Mouse (Mus musculus) thymus, postnatal 0 days (tissue): ENCODE data around the gene Ect2. TPM values are rescaled to one million over a fixed set of nuclear protein-coding genes. Genes with fewer than 3 reads are reported as not detected.

Experiments used
- DNase-seq: peaks from one replicate; pipeline ENCODE4 v3.0.0-alpha.2; 2015; ENCODE audit warnings: low spot score
- polyA plus RNA-seq: library from polyadenylated mRNA; unstranded; fragments of >200 nt; fragmentation: Nextera tagmentation; extraction: Ambion mirVana; gene quantifications from 2 replicates; pipeline ENCODE4 v1.2.1, GENCODE M21; 2015

Gene Ect2
- 45.2 and 49.4 TPM in 2 replicates for polyA plus RNA-seq

DNA sequence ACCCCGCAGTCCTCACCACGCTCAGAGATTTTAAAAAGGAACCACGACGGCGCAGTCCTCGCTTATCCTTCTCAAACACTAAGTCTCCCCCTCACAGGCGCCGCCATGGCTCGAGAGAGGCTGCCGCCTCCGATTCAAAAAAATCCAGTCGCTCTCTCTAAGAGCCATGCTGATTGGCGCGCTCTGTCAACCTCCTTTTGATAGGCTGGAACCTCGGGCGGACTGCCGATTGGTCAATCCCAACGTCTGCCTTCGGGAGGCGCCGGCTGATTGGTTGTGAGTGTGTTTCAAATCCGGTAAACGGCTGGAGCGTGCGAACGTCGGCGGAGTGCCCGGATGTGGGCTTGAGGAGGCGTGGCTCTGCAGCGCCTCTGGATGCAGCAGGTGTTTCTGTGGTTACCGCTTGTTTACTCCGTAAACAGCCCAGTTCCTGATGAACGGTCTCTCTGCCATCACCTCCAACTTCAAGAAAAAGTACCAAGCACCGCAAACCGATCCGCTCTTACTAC lies at the start of gene Ect2:
TSS of gene Ect2 (minus strand) at position 178 of the 509 bp plus-strand sequence.
- DNase-seq = peak; percentile 99

DNA sequence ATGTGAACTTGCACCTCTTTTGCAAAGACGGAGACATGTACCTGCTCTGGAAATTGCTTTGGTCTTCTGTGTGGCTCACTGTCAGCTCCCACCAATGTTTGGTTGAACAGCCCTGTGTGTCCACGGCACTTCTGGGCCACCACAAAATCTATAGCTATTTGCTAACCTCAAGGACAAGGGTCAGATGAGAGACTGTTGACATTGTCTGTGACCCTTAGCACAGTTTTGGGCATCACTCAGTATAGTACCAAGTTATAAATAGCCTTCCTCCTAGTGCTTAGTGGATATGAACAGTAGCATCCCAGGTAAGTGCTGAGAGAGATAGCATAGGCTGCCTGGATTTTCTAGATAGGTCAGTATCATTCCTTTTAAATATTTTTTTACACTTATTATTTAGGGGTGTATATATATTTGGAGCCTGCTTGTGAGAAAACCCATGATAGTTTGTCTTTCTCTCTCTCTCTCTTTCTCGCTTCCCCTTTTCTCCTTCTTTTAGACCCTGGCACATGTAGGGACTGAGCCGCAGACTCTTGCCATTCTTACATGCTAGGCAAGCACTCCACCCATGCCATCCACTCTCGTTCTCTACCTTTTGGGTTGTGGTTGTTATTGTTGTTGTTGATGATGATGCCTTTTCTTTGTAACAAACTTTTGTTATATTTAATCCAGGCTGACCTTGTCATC lies 48.2 kb upstream of the Ect2 start:
- DNase-seq = no peak

DNA sequence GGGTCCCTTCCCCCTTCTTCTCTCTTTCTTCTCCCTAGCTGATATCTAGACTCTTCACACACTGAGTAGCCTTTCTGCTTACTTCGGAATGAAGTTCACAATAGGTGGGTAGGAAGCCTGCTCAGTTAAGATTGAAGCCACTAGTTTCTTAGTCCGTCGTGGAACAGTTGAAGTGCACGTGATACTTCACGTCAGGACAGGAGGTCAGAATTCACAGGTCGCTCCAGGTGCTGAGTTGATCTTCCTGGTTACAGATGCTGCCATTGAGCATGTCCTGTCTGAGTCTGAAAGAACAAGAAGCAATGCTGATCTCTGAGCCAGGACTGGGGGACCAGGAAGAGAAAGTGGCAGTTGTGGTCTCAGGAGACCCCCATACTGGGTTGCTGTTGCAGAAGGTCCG lies 45.4 kb upstream of the Ect2 start:
- DNase-seq = no peak

DNA sequence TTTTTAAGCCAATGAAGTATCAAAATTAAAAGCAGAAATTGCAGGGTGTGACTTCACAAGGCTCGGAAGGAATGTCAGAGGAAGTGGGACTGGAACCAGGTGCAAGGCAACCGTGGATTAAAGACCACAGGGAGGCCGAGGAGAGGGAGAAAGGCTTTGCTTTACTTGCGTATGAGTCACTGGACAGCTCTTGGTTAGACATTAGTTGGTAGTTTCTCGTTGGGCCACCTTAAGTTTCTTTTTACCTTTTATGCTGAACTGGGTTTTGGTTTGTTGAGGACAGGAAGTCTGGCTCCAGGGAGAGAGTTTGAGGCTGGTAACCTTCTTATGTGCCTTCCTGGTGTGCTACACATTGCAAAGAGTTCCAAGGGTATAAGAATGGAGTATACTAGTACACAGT lies 44.1 kb upstream of the Ect2 start:
- no peak for DNase-seq

DNA sequence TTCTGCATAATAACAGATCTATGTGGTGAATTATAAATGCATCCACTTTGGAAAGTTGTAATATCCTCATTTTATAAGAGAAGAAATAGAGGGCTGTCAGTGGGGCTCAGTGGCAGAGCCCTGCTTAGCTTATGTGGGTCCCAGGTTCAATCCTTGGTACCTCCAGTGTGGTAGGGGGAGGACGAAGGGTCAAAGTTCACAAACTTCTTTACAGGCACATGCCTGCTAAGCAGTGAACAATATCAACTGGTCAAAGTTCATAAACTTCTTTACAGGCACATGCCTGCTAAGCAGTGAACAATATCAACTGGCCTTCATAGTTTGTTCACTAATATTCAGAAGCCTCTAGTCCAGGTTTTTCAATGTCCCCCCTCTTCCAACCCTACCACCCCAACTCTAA lies 42.9 kb upstream of the Ect2 start:
- DNase-seq = no peak

DNA sequence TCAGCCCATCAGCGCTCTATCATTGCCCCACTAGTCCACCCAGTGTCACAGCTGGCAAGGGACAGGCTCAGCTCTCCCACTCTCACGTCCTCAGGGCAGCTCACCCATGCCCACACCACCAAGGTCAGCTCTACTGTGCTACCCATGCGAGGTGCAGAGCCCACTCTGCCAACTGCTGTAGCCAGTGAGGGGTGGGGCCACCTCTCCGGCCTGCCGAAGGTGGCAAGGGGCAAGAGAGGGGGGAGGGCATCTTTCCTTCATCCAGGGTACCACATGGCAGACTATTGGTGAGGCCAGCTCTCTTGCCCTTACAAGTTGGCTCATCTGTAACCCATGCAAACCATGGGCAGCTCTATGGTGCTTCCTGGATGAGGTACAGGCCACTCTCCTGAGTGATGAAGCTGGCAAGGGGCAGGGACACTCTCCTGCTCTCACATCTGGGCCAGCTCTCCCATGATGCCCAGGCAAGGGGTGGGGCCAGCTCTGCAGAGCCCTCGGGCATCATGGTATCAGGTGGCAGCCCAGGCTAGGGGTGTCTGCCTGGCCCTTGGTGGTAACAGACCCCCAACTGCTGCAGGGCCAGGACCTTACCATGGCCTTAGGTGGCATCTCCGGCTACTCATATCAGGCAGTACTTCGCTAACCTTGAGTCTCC lies 42.0 kb upstream of the Ect2 start:
- DNase-seq = no peak

DNA sequence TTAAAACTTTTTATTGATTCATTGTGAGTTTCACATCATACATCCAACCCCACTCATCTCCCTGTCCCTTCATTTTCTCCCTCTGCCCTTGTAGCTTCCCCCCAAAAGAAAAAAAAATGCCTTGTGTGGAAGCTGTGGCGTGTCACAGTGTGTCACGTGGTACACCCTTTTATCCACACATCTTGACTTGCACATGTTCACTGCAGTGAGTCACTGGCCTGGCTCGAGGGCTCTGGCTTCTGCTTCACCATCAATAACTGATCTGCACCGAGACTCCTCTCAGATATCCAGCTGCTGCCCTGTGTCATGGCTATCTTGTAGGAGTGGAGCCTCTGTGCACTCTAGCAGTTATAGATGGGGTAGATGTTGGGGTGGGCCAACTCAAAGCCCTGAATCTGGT lies 41.5 kb upstream of the Ect2 start:
- no peak for DNase-seq

DNA sequence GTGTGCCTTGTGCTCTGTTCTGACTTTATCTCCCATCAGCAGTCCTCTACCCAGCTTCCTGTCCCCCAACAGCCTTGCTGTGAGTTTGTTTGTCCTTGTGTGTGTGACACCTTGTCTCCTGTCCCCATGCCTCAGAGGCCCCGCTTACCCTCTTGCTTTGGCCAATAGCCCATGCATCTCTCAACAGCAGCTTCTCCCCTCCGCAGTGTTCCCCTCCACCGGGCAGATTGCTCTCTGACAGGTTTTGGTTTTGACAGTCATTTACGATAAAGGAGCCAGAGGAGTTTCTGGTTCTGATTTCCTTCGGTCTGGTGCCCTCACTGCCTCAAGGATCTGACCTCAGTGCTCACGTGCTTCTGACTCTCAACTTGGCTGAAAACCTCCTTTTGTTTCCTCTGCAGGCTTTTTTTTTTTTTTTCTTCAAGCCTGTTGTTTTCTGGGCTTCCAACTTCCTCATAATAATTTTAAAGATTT lies 40.2 kb upstream of the Ect2 start:
- peak; percentile 12 for DNase-seq

DNA sequence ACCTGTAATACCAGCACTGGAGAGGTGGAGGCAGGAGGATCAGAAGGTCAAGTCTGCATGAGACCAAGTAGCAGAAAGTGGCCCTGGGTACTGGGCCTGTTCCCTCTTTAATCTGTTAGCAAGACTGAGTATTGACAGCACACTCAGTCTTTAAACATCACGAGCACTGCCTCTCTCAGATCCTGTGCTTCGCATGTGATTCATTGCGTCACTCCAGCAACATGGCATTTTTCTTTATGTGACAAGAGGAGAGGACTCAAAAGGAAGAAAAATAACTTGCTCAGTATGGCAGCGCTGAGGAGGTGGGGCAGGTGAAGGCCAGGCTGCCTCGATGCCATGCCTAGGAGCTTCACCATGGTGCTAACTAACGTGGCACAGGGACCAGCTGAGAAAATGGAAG lies 38.2 kb upstream of the Ect2 start:
- no peak for DNase-seq

DNA sequence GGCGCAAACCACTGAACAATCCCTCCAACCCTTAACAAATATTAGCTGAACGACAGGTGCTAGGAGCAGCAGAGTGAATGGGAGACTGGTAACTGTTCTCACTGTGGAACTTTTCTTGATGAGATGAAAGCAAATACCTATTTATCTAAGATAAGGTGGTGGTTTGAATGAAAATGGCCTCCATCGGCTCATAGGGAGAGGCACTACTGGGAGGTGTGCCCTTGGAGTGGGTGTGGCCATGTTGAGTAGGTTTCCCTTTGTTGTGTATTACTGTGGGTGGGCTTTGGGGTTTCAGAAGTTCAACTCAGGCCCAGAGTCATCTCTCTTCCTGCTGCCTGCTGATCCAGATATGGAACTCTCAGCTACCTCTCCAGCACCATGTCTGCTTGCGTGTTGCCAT lies 37.2 kb upstream of the Ect2 start:
- no peak for DNase-seq

DNA sequence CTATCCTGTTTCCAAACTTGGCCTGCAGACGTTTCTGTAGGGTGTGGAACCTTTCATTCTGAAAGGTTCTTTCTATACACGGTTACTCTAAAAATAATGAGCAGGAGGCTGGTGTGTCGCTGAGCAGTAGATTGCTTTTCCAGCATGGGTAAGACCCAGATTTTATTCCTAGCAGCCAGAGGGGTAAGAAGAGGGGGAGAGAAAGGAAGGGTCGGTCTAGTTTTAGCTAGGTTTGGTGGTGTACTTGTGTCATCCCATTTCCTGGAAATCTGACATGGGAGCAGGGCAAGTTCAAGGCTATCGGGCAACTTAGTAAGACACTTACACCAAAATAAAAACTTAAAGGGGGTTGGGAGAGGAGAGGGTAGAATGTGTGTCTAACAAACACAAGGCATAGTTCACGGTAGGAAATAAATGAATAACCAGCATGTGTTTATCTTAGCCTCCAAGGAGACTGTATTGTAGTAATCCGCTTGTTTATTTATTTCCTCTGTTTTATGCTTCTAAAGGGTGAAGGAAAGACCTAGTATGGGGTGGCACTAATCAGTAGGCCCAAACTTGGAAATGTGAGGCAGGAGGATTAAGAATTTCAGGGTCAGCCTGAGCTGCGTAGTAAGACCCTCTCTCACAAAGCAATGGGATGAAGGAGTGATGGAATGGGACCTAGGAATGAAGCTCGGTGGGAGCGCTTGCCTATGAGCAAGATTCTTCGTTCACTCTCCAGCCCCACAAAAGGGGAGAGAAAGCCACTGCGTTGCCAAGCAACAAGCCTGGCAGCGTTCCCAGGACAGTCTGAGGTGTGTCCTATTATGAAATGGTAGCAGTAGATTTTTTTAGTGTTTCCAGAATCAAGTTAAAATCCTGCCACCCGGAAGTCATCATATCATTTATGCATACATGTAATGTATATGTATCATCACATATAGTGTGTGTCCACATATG lies 35.9 kb upstream of the Ect2 start:
- no peak for DNase-seq

DNA sequence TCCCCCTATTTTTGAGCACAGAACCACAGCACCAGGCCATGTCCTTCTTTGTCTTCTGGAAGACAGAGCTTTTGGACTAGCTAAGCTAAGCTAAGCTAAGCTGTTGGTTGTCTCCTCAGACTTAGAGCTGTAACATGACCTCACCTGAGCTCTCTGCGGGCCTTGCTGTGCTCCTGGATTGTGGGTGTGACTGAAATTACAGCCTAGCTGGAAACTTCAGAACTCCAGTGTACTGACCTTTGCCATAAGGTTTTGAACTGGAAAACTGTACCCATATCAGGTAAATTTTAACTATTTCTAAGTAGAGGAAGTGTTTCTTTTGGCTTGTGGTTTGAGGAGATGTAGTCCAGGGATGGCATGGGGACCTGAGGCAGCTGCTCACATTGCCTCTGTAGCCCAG lies 34.7 kb upstream of the Ect2 start:
- DNase-seq = no peak

DNA sequence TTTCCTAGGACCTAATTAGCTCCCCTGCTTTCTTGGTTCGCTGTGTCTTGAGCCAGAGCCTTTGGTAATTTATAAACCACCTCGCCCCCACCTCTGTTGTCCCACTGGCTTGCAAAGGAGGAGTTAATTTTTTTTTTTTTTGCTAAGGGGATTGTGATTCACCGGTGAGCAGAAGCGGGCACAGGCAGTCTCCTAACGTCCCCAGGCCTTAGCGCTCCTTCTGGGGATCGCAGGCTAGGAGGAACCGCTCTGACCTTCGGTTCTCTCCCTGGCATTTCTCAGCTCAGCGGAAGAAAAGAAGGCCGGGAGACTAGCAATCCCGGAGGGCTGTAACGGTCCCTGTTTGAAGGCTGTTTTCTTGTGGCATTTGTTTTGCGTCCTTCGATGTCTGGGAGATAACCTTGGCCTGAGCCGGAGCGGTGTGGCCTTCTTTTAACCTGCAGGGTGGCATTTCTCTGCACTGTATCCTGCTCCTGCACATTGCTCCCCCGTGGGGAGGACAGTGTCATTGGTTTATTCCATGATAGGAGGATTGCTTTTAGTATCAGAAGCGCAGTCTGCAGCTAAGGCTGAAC lies 30.0 kb upstream of the Ect2 start:
- DNase-seq = no peak

DNA sequence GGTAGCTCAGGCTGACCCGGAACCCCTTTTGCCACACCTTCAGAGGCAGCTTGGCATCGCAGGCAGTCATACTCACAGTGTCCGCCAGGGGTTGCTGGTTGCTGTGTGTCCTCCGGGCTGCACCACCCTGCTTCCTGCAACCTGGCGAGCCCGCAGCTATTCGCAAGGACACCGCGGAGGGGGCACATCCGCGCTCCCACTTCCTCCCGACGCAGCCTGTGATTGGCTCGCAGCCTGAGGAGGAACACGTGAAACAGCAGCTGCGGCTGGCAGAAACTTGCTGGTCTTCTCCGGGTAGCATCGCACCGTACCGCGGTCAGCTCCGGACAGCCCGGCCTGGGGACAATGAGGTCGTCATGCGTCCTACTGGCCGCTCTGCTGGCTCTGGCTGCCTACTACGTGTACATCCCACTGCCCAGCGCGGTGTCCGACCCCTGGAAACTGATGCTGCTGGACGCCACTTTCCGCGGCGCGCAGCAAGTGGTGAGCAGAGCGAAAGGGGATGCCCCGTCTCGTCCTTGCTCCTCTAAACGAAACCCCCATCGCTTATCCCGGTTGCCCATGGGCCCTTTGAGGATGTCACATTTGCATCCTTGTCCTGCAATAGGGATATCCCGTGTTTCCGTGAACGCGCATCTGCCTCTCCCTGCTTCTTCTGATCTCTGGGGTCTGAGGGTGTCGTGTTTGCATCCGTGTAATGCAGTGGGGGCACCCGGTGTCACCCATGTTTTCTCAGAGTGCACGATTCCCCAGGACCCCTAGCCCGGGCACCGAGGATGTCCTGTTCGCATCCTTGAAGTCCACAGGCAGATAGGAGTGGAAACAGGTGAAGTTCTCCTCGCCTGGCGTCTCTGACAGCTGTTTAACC lies 29.3 kb upstream of the Ect2 start, which contains the start of gene Nceh1:
TSS of gene Nceh1 (plus strand) at position 233 of the 868 bp plus-strand sequence.
- peak; percentile 97 for DNase-seq

DNA sequence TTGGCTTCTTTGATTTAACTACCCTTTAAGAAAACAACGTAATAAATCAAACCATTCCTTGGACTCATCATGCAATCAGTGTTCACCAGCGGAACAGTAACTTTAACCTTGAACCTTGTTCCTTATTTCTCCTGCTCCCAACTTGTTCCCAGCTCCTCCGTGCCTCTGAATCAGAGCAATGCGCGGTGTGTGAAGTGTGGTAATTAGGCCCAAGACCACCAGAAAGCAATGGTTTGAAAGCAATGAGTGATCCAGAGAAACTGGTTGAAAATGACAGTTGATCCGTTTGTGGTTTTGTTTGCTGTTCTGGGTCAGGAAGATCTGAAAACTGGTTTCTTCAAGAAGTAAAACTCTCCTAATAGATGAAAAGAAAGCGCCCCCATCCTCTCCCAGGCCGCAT lies 26.0 kb upstream of the Ect2 start:
- no peak for DNase-seq

DNA sequence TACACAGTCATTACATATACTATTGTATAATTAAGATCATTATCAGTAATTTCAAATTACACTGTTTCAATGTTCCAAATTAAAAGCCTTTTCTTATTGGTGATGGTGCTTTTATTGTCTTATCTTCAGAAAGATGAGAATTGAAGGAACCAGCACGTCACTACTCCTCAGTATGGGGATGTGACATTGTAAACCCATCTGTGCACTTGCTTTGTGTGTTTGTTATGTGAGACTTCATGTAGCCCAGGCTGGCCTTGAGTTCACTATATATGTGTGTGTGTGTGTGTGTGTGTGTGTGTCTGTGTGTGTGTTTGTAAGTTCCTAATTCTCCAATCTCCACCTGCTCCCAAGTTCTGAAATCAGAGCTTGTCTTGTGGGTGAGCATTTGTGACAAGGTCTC lies 16.6 kb upstream of the Ect2 start:
- DNase-seq = no peak

DNA sequence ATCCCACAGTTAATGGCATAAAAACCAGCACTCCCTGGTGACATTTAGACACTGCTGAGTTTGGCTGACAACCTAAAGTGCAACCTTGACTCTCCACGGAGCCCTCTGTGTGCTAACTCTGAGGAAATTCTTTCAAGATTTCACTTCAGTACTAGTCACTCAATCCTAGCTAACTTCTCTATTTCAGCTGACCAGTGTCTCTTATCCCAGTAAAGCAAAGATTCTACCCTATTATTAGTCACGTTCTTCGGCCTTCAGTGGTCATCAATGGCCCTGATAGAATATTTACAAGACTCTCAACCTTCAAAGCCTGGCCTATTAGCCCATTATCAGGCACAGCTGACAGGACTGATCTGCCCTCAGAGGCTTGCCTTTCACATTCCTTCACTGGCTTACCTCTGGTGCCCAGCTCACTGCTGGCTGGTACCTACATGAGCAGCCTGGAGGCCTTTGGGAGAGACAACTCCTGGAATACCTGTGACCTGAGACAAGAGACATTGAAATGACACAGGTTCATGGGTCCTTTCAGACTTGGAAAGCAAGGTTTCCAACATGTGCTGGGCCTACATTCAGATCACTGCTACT lies 11.9 kb upstream of the Ect2 start:
- no peak for DNase-seq

DNA sequence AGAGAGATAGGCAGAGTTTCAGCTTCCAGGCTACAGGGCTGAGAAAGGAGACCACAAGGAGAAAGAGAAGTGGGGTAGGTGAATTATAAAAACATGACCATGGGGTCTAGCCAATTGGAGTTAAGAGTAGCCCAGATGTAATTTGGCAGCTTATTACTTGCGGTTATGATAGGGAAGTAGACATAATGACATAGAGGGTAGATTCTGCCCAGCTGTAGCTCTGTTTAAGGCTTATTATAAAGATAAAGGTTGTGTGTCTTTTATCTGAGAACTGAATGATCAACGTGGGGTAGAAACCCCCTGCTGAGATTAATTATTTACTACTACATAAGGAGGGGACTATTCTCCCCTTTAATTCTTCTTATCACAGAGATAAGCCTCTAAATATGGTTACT lies 8.7 kb upstream of the Ect2 start:
- DNase-seq = no peak

DNA sequence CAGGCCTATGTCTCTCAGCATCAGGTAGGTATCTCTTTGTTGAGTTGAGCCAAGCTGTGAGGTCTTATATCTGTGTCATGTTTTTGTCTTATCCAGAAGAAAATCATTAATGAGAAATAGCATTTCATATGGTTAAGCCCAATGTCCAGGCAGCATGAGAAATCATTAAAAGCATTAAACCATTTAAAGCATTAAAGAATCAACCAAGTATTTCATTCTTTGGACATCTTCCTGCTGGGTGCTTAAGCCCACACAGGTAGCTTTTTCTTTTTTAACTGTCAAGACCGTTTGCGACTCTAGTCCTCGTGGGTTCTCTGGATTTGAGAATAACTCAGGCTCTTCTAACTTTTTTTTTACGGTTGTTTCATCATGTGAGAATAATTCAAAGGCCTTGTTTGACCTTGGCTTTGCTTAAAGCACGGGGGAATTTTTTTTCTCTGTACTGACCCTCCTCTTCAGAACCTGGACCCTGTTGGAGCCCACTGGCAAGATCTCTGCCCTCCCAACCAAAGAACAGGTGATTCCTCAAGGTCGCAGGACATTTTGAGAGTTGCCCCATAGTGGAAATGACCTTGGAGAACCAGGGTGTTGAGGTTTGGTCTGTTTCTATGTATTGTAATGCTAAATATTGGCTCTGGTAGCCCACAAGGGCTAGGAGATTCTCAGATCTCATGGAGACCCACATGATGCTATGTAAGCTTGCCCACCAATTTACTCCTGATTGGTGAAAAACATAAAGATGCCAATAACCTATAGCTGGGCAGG lies 8.1 kb upstream of the Ect2 start:
- DNase-seq = no peak
